Mouse (Mus musculus): ENCODE measurements around the gene Gm28308.

Gene Gm28308

DNA sequence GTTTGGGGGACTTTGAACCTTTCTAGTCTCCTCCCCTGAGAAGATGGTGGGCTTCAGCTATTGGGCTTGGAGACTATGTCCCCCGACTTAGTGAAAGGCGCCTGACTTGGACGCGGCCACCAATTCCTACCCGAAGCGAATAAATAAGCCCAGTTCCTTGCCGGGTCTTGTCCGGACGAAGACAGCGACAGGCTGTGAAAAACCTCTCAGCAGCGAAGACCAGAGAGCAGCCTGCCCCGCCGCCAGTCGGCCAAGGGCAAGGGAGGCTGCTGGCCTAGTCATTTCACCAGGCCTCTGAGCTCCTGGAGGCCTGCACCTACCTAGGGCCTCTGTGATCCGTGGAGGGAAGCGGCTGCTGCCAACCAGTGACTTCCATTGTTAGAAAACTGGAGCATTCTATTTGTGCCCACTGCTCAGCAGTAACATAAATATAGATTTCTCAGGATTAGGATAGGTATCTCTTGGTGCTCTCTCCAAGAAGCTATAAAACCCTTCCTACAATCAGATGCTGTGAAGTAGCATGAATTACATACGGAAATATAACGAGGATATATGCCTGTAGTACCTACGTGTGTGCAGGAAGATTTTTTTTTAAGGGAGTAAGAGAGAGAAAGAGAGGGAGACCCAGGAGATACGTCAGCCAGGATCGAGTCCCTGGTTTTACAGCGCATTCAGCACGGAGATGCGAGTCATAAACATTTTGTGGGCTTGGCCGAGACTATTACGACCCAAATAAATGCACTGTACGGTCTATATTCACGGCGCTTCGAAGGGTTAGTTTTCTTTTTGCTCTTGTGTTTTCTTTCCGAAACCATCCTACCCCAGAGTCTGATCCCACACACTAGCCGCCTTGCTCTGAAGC lies 7.1 kb upstream of the Gm28308 start:
- DNase-seq (ENCODE audit: low spot score in 2 of 2) = peak; percentile 39 to 41

DNA sequence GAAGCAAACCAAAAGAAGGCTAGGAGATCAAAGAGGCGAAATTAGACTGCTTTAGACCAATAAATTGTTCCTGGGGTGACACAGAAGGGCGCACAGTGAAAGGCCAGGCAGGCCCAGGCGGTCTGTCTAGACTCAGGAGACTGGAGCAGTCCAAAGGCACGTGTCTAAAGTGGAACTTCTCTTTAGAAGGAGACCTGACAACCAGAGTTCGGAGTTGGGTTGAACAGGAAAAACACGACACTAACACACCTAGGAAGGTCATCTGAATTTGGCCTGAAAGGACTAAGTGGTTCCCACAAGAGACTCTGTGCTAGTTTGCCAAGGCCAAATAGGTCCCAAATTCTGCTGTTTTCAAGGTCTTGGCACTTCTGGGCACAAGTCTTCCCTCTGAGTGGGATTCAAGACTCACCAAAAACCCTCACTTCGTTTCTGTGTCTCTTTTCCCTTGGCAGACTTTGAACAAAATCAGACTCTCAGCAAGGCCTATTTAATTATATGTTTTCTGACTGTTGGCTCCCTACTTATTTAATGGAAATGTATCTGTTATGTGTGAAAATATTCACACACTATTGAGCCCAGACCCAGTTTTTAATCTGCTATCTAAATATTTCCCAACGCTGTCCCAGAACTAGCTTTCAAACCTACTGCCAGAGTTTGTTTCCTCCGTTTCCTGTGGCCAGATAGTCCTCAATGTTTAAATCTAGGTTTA lies 6.2 kb upstream of the Gm28308 start:
- DNase-seq (ENCODE audit: low spot score in 2 of 2) = peak in 1 of 2 experiments; percentile 16

DNA sequence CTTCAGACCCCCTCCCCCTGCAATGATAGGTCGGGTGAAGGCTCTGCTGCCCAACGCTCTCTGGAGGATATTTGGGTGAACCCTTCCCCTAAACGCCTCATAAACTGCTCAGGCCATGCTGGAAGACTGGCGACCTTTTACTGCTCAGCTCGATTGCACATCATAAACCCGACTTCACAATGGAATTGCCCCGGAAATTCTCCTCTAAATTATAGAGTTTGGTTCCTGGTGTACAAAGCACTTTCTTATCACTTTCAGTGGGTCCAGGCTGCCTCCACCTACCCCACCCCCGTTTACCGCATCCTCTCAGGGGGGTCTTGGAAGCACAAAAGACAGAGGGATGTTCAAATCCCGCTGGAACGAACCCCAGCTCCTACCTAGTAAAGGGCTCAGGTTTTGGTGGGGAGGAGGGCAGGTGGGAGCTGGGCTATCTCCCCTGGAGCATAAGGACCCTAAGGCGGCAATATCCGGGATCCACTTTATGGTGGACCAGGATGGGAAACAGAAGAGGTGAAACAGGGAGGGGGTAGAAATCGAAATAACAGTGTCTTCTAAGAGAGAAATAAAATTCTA lies 5.6 kb upstream of the Gm28308 start:
- peak in 1 of 2 experiments; percentile 1 for DNase-seq (ENCODE audit: low spot score in 2 of 2)

DNA sequence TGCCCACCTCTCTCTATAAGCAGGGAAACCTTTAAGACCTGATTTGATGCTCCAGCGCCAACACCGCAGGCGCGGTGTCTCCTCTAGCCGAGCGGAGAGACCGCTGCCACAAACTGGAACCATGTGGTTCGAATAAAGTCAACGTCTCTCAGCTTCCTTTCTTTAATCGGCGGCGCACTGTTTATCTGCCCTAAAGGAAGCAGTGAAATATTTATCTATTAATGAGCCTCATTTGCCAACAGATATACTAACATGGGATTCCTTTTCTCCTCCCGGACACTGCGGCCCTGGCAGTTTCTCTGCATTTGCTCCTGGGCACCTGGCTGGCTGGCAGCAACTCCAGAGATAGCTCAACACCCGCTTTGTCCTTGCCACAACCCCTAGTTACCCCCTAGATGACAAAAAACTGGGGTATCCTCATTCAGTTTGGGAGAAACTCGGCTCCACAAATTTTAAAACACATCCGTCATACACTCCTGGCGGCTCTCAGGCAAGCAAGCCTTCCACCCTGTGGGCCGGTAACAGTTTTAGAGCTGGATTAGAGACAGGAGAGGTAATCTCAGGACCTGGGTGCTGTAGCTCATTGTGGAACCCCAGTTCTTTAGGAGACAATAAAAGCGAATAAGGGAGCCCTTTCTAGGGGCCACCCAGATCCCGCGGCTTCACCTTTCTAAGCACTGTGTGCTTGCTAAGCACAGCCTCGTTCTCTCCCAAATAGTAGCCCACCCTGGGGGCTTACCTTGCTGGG lies 4.9 kb upstream of the Gm28308 start:
- DNase-seq (ENCODE audit: low spot score in 2 of 2) = peak in 1 of 2 experiments; percentile 7

DNA sequence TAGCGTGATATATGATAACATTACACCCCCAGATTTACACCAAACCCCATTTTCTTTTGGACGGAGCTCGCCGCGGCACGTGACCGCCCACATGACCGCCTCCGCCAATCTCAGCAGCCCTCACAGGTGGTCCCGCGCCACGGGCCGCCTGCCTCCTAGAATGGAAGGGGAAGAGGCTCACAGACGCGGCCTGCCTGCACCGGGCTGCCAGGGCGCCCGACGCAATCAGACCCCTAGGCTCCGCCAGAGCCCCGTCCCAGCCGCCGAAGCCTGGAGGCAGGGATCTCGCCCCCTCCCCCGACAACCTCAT lies 4.3 kb upstream of the Gm28308 start:
- peak; percentile 79 to 94 for DNase-seq (ENCODE audit: low spot score in 2 of 2)

DNA sequence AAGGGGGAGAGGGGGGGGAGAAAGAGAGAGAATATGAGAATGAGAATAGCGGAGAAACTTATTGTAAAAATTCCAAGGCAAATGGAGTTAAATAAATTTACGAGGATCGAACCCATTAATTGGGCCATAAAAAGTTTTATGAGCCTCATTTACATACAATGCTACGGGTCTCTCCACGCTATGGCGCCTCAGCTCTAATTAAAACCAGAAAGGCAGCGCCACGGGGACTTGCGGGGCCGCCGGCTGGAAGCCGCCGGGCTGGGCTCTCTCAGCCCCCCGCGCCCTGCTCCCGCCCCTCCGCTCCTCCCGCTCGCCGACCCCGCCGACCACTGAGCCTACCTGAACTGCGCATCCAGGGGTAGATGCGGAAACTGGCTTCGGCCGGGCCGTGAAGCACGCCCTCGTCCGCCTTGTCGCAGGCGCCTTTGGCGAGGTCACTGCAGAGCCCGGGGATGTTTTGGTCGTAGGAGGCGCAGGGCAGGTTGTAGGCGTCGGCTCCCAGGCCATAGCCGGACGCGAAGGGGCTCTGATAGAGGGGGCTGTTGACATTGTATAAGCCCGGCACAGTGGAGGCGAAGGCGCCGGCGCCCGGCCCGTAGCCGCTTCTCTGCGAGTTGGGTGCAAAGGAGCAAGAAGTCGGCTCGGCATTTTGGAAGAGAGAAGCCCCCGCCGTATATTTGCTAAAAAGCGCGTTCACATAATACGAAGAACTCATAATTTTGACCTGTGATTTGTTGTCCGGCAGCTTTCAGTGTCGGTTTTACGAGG lies 3.7 kb upstream of the Gm28308 start:
- DNase-seq (ENCODE audit: low spot score in 2 of 2) = peak; percentile 50 to 52

DNA sequence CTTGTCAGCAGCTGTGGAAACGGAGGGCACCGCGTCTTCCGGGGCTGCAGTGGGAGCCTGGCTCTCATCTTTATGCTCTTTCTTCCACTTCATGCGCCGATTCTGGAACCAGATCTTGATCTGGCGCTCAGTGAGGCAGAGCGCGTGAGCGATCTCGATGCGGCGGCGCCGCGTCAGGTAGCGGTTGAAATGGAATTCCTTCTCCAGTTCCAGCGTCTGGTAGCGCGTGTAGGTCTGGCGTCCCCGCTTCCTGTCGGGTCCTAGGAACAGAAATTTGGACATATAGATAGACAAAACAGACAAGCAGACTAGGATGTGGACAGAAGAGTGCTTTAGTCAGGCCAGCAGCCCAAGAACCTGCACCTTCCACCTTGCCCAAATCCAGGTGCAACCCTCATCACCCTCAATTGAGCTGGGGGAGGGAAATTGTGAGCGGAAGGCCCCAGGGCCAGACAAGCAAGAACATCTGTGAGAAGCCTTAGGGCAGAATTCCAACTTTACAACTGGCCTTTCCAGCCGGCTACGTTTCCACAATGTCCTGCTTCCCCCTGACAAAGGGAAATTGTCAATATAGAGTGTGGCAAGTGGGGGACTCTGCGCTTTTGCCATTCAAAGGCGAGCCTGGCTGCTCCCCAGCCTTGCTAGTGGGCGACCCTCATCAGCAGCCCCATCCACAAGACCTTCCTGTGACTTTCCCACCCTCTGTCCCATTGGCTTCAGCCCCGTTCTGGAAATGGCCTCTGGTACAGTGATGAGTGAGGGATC lies 2.8 kb upstream of the Gm28308 start:
- peak in 1 of 2 experiments; percentile 22 for DNase-seq (ENCODE audit: low spot score in 2 of 2)

DNA sequence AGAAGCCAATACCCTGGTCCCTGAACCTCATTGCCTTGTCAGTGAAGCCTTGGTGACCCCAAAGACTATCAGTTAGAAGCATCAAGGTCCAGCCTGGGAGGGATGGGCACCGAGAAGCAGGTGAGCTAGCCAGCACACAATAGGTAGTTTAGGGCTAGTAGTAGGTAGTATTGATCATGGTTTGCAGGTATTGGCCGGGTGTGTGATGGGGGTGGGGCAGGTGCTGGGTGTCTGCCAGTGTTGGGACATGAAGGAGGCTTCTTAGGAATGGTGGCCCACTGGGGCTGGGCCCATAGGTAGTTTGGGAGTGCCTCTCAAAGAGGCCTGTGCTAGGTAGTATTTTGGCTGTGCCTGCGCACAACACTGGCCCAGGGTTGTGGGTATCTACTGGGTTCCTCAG lies 1.9 kb upstream of the Gm28308 start:
- DNase-seq (ENCODE audit: low spot score in 2 of 2) = no peak

DNA sequence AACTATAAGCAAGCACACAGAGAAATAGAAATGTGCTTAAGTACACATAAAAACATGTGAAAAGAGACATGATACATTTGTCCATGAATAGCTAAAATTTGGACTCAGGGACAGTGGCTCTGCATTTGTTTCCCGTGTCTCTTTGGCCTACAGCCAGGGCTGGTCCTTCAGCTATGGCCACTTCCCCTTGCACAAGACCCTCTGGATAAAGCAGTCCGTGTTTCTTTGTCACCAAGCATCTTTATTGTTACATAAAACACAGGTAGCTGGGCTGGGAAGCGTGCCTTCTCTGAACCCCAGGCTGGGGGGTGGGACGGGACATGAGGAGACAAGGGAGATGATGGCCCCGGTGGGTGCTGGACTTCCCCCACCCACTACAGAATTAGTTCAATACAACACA lies 1.1 kb upstream of the Gm28308 start:
- peak in 1 of 2 experiments; percentile 3 for DNase-seq (ENCODE audit: low spot score in 2 of 2)

DNA sequence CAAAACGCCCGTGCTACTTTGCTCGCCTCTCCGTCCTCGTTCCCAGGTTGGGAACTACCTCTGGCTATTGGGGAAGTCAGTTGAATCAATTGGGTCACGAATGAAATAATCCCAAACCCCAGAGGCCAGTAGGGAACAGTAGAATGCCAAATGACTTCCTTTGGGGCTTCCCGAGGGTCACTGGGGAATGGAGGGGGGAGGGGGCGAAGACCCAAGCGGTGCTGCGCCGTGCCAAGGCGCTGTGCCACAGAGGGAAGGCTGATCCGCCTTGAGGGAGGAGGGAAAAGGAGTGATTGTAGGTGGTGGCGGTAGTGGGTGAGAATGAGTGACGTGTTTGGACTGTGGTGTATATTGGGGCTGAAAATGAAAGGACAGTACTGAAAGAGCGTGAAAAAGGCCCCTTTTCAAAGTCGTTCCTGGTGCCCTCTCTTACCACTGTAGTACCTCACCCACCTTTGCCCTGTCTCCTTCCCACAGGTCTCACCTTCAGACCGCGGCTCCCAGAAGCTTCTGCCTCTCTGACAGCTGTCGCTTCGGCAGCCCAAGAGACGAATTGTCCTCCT lies 502 bp downstream of the Gm28308 start:
- DNase-seq (ENCODE audit: low spot score in 2 of 2) = peak; percentile 43 to 59

DNA sequence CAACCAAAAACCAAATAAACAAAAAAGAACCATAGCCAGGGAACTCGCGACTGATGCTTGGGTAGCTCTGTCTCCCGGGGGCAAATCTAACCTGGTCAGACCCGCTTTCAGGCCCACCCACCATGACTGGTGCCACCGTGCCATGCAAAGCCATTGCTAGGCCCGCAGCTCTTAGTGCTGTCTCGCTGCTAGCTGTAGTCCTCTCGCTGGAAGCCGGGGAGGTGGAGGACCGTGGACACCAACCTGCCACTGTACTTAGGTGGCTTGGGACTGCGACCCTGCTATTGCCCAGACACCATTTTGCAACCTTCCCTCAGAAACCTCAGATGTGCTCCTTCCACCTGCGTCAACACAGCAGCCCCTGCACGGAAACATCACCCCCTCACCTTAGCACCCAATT lies 1.2 kb downstream of the Gm28308 start:
- DNase-seq (ENCODE audit: low spot score in 2 of 2) = no peak

DNA sequence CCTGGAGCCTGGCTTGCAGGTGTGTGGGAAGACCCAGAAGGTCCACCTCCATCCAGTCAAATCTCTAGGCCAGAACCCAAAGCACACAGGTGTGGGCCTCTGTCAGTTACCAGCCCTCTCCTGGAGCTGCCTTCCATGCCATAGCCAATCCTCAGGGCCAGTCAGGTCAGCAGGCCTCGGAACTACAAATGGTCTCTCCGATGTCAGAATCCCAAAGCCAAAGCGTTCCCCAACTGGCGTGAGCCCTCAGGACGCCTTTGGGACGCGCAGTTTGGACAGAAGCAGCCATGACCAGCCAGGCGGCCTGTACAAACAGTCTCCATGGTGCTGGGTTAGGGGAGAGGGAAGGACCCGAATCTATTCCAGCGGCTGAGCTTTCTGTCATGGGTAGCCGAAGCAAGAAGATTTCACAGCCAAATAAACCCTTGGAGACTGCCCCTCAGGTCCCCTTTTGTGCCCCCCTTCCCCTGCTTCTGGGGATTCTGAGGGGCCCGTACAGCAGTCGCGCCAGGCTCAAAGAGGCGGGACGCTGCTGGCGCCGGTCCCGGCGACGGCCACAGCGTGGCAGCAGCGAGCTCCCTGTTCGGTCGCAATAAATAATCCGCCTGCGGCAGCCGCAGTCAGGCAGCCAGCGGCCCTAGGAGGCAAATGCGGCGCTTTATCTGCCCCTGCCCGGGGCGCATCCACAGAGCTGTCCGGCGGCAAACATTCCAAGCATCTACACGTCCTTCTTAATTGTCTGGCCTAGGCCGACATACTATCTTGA lies 1.8 kb downstream of the Gm28308 start:
- peak; percentile 76 to 81 for DNase-seq (ENCODE audit: low spot score in 2 of 2)

DNA sequence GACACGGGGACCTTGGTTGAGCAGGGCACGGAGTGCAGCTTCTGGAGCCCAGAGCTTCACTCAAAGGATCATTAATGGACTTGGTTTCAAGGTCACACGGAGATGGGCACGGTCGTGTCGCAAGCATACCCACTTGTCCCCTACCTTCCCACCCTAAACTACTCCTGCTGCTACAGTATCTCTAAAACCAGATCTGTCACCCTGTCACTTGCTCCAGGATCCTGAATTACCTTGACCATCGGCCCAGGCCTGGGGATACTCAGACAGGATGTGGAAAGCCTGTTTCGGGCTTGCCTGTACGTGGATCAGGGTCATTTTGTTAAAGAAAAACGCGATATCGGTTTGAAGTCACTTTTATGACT lies 3.5 kb downstream of the Gm28308 start:
- DNase-seq (ENCODE audit: low spot score in 2 of 2) = no peak

DNA sequence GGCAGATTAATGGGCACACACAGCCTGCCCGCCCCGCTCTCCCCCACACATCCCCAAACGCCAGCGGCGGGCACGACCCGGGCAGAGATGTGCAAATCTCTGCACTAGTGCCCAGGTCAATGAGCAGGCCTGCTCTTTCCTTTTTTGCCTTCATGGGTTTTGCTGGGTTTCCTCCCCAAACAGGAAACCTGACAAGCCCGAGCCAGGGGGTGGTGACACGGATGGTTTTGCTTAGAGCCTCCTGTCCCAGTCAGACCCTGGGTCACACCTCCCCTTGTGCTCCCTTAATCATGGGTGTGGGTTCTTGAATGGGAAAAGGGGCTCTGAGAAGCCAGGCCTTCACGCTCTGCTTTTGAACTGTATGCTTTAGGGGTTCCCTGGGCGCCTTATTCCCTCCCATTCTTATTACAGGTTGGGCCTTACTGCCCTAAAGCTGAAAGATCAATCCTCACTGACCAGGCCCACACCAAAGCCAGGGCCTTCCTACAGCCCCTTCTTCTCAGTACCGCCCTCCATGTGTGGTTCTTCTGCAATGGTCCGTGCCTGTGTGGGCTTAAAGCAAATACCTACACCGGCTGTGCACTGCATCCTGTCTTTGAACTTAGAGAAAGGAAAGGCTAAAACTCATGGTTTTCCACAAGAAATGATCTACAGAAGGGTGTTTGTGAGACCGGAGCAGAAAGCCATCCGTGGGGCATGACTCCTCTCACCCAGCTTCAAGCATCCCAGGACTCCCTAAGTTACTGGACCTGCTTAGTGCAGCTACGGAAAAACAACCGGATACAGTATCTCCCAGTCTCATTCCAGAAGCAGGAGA lies 4.1 kb downstream of the Gm28308 start:
- DNase-seq (ENCODE audit: low spot score in 2 of 2) = no peak

DNA sequence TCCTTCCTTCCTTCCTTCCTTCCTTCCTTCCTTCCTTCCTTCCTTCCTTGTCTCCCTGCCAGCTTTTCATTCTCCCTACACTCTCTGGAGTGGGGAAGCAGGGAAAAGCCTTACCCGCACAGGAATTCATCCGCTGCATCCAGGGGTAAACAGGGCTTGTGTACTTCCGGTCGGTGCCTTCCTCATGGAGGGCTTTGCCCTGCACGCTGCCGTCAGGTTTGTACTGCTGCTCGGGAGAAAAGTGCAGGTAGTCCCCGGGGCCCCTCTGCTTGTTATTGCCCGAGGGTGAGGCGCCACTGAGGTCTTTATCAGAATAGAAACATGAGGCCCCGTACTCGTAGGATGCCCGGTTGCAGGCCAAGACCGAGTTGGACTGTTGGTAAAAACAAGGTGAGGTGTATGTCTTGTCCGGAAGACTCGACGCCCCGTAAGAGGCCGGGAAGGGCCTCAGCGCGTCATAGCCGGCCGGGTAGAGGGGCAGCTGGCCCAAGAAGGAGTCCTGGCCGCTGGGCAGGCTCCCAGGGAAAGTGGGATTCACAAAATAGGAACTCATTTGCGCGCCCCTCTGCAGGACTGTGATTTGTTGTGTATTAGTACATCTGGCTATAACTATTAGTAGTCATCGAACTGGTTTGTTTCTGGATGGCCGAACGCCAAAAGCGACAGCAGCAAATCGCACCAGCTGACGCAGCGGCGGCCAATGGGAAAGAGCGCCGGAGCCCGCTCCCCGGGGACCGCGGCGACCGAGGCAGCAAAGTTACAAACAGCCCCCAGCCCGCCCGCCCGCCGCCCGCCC lies 4.9 kb downstream of the Gm28308 start, which contains the start of gene Hoxa6:
Gene Hoxa6 (minus strand): TSS at position 651 of the 796 bp plus-strand sequence.
- DNase-seq (ENCODE audit: low spot score in 2 of 2) = peak; percentile 61 to 72

DNA sequence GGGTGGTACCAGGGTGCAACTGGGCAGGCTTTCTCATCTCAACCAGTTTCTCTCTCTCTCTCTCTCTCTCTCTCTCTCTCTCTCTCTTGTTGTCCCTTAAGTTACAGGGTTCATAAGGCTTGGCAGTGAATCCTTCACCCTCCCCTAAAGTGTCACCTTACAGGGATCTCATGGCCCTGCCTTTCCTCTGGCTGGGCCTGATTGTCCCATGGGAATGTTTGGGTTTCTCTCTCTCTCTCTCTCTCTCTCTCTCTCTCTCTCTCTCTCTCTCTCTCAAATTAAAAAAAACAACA lies 5.5 kb downstream of the Gm28308 start:
- DNase-seq (ENCODE audit: low spot score in 2 of 2) = no peak

DNA sequence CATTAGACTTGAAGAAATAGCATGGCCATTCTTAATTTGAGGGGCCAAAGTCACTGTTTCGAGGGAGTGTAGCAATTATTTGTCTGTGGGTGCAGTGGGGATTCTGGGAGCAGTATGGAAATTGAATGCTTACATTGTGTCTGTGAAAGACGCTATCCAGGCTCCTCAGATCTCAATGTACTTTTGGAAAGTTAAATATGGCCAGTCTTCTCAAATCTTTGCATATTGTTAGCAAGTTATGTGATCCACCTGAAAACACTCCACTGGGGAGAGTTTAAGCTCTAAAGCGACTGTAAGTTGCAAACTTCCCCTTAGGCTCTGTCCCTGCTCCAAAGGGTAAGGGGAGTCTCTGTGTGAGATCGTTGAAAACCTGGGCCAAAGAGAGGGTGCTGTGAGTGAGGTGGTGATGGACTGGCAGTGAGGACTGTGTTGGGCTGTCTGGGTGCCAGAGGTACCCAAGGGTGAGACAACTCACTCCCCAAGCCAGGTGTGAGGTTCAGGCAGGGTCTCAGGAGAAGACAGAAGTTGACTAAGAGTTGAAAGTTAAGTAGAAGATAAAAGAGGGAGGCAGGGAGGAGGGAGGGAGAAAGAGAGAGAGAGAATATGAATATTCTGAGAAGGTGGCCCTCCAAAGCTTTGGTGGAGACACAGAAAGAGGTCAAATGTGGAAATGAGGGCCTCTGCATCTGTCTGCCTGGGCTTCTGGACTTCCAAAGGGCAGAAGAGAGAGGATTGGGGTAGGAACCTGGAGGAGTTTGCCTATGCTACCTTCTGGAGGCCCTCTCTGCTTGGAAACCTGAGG lies 6.1 kb downstream of the Gm28308 start:
- no peak for DNase-seq (ENCODE audit: low spot score in 2 of 2)
